Mouse (Mus musculus) ES-CJ7 (cell line): ENCODE results near the gene Acap2.

ENCODE experiments used
- DNase-seq: peaks from one replicate; pipeline ENCODE4 v3.0.0; 2011; ENCODE audit warnings: low read depth, low spot score

Acap2 gene

DNA sequence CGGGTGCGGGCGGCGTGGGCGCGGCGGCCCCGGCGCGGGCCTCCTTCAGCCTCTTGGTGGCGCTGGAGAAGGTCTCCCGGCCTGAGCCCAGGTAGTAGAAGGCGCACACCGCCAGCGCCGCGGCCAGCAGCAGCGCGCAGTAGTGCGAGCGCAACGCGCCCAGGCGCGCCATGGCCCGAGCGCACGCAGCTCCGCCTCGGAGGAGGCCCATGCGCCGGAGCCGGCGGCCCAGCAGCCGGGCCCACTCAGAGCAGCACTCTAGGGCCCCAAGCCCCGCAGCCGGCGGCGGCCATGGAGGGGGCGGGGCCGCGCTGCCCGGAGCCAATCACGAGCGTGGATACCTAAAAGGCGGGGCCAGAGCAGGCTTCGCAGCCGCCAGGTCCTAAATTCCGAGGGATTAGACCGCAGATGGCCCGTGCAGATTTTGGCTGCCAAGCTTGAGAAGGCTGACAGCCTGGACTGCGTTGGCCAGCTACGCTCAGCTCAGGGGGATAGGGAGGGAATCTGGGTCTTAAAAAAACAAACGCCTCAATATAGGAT is 119.8 kb downstream of the Acap2 start, which contains the start of gene Xxylt1:
Gene Xxylt1, minus strand, starts transcription at position 308 of the 540 bp plus-strand sequence.
- peak; percentile 90 for DNase-seq

DNA sequence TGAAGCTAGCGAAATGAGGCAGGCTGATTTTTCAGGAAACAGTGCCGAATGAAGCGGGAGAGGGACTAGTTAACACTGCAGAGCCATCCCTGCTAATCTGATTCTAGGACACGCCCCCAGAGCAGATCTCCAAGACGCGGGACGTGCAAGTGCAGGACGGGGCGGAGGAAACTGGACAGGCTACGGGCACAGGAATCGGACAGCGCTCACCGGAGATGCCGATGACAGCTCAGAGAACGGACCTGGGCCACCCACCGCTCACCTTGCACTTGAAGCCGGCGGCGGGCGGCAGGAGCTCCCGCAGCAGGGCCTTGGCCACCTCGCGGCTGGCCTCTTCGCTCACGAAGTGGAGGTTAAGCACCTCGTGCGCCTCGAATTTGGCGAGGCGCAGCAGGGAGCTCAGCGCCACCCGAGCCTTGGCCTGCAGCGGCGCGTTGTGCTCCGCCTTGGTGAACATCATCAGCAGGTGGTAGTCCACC is 120.4 kb downstream of the Acap2 start:
- DNase-seq = peak; percentile 41

DNA sequence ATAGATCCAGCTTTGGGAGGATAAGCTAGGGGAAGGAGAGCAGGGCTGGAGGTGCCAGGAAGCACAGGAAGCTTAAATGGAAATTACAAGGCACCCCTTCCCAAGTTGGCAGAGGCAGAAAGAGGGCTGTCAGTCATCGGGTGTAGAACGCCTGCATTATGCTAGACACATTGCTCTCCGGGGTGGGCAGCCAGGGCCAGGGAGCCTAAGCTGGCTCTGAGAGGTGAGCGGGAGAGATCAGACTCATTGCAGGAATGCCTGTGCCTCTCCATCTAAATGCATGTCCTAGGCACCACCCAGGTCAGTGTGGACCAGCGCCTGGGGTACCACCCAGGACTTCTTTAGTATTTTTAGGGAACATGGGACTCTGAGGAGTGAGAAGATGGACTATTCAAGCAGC is 123.6 kb downstream of the Acap2 start:
- no peak for DNase-seq

DNA sequence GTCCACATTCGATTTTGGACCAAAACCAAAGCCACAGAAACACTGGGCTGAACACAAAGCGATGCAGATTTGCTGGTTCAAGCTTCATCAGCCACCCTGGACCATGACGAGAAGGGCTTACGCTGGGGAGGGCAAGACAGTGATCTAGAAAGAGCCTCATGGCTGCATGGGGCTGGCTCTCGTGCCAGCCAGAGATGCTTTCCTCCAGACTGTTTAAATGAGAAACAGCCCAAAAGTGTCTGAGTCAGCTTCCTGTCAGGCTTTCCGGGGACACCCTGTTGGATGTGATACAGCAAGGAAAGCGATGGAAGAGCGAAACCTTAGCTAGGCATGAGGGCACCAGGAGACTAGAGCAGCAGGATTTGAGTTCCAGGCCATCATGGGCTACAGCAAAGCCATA is 124.6 kb downstream of the Acap2 start:
- no peak for DNase-seq

DNA sequence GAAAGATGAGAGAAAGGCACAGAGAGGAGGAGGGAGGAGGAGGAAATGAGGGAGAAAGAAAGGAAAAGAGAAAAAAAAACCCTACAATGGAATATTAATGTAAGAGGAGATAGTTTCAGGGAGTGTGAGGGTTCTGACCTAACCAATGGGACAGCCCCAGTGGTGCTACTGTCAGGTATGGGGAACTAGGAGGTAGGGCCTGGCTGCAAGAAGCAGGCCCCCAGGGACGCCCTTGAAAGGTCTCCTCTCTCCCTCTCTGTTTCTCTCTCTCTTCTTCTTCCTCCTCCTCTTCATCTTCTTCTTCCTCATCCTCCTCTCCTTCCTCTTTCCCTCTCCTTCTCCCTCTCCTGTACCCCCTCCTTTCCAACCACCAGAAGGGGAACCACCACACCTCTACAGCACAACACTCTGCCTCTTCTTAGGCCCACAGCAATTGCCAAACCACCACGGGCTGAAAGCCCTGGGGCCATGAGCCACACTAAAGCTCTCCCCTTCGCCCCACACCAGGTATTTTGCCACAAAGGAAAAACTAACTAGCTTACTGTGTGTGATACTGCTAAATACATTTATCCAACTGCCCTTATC is 126.6 kb downstream of the Acap2 start:
- DNase-seq = no peak

DNA sequence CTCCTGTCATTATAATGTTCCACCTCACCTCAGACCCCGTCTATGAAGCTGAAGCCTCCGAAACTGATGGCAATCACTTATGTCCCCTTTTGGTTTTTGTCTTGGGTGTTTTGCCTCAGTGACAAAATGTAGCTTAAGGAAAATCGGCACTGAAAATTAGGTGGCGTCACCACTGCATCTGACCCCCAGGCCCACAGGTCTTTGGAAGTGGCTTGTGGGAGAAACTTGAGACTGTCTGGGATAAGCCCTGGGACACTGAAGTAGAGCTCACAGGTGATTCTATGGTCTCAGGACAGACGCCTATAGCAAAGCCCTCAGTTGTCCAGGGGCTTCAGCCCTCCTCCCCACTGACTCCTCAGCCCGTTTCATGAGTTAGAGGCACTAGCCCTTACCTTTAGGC is 129.3 kb downstream of the Acap2 start:
- DNase-seq = no peak

DNA sequence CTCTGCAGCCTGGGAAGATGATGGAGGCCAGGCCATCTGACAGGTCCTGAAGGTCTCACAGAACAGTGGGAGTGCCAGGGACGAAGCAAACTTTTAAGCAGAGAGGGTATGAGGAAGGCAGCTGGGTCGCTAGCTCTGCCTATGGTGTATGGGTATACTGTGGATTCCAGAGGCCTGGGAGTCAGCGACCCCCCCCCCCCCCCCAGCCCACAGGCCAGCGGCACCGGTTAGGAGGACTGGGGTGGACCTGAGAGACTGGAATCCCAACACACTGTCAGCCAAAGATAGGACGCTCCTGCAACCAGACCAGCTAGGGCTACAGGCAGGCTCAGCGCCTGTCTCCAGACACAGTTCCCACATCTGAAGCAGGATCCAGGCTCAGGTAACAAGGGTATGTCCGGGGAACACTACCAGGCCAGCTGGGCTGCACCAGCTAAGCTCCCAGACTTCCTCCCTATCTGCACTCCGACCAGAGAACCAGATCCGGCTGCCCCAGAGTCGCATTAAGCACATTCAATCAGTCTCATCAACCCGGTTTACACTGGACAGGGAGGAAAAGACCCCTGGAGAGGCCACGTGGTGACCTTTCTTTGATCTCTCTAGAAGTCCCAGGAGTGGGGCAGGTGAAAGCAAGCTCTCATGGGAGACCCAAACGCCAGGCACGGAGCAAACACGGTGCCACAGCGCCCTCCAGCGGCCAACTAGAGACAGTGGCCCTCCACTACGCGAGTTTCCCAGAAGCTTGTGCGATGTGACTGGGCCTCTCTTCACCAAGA is 130.5 kb downstream of the Acap2 start:
- peak; percentile 95 for DNase-seq

DNA sequence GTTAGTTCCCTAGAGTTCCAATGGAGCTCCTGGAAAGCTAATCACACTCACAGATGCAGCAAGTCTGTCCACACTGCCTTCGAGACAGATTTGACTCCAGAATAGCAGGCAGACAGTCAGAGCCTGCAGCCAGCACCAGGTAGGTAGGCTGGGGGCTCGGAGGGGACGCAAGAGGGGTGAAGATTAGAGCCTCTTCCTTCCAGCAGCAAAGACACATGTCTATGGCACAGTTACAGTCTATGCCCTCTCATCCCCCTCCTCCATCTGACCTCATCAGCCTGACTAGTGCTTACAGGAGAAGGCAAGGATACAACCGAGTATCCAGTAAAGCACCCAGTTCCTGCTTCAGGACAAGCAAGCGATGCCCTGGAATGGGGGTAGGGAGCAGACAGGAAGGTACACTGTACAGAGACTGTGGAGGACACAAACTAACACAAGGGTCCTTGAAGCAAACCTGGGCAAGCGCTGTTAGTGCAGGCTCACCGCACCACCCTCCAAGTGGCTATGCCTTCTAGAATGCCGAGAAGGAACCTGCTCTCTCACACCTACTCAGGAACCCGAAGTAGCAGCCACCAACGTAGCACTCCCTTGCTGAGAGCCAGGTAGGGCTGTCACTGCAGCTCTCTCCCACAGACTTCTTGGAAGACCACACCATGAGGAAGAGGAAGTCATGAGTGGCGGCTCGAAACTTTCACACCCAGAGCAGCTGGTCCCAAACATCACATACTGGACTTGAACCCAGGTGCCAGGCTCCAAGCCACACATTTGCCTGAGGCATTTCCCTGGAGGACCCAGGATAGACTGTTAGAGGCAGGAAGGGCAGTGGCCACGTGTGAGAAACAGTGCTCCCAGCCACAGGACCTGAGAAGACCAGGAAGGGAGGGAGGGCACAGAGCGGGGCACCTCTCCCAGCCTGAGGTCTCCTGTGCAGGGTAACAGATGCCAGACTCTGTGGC is 131.6 kb downstream of the Acap2 start:
- DNase-seq = no peak

DNA sequence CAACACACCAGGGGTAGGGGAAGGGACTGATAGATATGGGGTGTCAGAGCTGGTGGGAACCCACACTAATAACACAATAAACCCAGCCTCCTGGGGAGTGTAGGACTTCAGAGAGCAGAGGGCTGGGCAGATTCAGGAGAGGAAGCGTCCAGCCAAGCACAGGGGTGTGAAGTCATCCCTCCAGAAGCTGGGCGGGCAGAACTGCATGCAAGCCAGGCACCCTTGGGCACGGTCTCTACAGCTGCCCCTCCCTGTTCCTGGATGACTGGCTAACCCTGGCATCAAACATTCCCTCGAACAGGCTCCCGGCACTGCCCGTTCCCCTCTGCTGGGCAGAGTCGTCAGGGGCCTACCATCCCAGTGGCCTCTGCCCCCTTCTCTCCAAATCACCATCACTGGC is 132.8 kb downstream of the Acap2 start:
- no peak for DNase-seq

DNA sequence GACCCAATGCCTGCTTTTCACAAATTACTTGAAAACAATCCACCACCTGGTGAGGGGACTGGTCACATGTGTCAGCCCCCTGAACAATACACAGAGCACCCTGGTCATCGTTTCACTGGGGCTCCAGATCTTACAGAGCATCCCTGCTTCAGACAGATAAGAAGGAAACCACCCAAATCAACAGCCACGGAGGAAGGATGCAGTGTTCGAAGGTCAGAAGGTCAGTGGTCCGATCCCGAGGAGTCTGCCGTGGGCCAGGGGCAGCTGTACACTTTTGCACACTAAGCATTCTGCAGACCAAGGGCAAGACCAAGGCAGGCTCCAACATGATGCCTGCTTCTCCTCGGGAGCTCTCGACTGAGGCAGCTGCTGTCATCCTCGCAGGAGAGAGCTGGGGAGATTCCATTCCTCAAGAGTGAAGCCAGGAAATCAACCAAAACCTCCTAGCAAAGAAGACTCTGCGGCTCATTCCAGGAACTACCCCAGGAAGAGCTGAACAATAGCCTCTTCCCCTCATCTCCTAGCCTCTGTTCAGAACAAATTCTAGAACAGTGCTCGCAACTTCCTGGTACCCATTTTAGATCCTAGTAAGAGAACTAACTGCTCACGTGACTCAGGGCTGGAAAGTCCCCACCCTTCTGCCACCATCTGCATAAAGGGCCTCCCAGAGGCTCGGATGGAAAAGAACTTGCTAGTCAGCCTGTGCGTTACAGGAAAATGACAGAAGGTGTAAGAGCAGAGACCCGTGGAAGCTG is 134.5 kb downstream of the Acap2 start:
- peak; percentile 23 for DNase-seq

DNA sequence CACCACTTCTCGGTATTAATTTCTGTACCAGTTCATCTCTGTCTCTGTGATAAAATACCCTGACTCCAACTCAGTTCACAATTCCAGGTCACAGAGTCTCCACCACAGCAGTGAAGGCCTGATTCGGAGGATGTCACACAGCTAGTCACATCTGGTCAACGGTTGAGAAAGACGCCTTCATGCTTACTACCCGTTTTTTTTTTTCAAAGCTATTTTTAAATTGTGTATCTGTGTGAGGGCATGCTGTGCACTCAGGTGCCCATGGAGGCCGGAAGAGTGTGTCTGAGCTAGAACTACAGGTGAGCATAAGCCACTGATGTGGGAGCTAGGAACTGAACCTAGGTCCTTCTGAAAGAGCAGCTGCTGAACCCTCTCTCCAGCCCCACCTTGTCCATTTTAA is 136.3 kb downstream of the Acap2 start:
- no peak for DNase-seq

DNA sequence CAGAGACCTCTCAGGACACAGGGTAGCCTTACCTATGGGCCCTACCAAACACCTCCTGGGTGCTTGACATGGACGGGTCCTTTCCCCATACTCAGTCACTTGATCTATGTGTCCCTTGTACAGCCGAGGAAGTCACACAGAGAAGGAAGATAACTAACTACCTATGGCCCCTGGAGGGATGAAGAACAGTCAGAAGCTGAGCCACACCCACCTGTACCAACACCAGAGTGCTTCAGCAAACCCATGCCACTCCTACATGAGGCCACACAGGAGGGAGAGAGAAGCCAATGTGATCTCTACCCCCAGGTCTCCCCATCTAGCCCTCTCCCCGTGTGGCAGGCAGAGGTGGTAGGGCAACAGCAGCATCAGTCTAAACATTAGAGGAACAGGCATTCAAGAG is 138.1 kb downstream of the Acap2 start:
- DNase-seq = no peak

DNA sequence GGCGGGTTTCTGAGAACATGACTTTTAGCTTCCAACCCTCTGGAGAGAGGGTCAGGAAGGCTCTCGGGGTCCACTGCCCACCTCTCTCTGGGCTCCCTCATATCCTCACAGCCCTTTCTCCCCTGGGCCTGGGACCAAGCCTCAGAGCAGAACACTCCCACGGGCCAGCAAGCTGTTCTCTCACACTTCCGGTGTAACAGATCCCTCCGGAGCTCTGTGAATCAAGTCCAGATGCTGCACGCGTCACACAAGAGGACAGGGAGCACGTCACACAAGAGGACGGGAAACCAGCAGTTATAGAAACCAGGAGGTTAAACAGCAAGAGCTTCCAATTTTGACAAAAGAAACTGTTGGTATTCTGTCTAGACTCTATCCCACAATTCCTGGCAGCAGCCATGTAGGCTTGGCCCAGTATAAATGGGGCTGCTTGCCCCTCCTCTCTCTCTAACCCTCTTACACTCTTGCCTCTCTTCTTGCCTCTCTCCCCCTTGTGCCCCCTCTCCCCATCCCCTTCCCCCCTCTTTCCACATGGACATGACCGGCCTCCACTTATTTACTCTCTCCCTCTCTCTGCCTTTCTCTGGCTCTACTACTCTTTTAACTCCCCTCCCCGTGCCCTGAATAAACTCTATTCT is 139.7 kb downstream of the Acap2 start:
- DNase-seq = no peak

DNA sequence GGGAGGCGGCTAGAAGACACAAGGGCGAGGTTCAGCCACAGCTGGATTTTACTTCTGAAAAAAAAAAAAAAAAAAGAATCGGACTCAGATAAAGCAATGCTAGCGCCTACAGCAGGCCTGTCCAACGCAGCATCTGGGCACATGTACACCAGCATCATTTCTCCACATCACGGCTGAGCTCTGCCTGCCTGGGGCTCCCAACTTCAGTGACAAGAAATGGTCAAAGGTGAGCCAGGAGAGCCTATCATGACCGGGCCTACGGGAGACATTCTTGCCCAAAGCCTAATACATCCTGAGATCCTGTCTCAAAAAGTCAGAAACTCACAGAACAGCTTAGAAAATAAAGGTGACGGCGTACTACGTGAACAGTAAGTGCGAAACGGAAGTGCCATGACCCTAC is 140.3 kb downstream of the Acap2 start:
- DNase-seq = no peak

DNA sequence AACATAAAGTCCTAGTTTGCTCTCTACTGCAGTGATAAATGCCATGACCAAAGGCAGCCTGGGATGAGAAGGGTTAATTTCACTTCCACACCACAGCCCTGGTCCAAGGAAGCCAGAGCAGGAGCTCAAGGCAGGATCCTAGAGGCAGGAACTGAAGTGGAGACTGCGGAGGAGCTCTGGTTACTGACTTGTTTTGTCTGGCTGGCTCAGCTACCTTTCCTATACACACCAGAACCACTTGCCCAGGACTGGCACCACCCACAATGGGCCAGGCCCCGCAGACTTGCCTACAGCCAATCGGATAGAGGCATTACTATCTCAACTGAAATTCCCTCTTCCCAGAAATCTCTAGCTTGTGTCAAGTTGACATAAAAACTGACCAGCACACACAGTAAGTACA is 140.8 kb downstream of the Acap2 start:
- DNase-seq = no peak

DNA sequence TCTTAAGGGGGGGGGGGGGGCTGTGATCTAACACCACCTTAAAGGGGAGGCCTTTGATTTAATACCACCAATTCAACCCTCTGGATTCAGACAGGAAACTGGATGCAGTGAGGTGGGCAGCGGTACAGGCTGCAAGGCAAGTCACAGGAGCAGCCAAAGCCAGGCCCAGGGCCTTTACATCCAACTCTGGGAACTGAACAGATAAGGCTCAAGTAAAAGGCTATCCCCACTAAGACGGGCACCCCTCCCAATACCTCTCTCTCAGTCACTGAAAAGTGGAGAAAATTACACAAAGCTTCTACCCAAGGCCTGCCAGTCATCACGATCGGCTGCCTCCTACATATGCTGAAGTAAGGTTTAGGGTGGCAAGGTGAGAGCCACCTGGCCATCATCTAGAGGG is 141.3 kb downstream of the Acap2 start:
- no peak for DNase-seq

DNA sequence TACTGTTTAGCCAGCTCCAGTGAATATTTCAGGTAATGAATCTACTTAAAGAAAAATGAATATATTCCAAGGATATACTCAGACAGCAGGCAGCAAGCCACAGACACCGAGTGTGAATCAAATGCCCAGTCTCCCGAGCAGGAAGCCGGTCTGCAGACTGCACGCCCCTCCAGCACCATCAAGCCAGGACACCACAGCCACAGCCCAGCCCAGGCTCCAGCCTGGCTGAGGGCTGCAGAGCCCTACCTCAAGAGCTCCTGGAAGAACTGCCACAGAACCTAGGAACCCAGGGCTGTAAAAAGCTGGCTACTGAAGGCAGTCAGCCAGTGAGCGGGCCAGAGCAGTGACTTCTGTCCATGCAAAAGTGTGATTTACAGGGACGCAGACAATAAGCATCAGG is 148.2 kb downstream of the Acap2 start:
- DNase-seq = no peak

DNA sequence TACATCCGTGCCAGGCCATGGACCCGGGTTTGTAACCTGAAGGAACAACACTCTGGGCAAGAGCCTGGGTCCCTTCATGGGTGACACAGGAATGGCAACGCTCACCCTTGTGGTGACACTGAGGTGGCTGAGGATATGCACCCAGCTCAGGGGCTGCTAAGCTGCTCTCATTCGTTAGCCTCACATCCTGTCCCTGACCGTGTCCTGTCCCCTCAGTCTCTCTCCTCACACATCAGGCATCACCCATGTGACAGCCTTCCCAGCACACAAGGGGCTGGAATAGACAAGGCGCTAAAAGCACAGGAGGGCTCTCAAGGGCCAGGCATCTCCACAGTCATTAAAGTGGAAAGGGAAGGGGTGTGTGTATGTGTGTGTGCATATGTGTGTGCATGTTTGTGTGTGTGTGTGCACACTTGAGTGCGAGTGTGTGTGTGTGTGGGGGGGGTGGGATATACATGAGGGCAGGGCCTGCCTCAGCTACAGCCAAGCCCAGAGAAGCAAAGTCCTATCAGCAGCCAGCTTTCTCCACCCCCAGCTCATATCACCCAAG is 148.8 kb downstream of the Acap2 start:
- no peak for DNase-seq

DNA sequence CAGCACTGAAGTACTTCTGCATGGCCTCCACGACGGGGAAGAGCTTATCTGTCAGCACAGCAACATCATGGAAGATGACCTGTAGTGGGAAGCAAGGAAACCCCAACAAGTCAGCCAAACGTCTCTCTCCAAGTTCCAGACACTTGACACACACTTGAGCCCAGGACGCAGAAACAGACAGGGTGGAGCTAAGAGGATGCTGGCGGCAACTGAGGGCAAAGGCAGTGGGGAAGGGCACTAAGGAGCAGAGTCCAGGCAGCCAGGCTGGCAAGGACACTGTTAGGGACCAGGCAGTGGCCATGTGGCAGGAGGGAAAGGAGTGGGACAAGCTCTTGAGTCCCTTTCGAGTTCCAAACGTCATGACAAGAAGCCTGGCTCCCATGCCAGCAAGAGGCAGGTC is 150.3 kb downstream of the Acap2 start:
- no peak for DNase-seq

DNA sequence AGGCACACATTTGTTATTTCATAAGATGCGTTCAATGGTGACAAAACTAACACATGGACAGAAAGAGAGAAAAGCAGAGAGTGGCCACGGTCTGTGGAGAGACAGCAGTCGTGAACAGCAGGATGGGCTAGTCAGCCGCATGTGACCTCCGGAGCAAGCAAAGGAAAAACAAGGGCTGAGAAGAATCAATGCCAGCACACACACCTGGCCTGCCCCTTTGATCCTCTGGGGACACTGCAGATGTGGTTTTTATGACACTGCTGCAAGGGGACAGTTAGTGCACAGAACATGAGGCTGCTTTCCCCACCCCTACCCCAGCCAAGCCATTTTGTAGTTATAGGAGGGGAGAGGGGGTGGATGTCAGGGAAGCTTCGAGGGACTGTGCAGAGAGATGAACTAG is 152.9 kb downstream of the Acap2 start:
- DNase-seq = no peak
